Mouse (Mus musculus): Measurements from ENCODE around the gene Nprl3.

Nprl3 gene

GRCm38 (mm10) chr11:32194626-32195025 lies 72.9 kb downstream of the Nprl3 start:
- DNase-seq = no peak

GRCm38 (mm10) chr11:32194086-32194485 lies 73.4 kb downstream of the Nprl3 start:
- no peak for DNase-seq

GRCm38 (mm10) chr11:32193156-32193555 lies 74.4 kb downstream of the Nprl3 start:
- no peak for DNase-seq

- no peak for DNase-seq
Measured at GRCm38 (mm10) chr11:32190603-32191110, 76.8 kb downstream of the Nprl3 start.

- DNase-seq = no peak
Measured at GRCm38 (mm10) chr11:32190119-32190518, 77.4 kb downstream of the Nprl3 start.

GRCm38 (mm10) chr11:32189434-32189833 lies 78.1 kb downstream of the Nprl3 start:
- DNase-seq = no peak

- DNase-seq = no peak
Measured at GRCm38 (mm10) chr11:32188881-32189280, 78.6 kb downstream of the Nprl3 start.

GRCm38 (mm10) chr11:32187256-32187655 lies 80.3 kb downstream of the Nprl3 start:
- no peak for DNase-seq

GRCm38 (mm10) chr11:32186031-32186430 lies 81.5 kb downstream of the Nprl3 start:
- no peak for DNase-seq

GRCm38 (mm10) chr11:32184469-32184868 lies 83.0 kb downstream of the Nprl3 start:
- DNase-seq = no peak

GRCm38 (mm10) chr11:32181973-32182868 lies 85.3 kb downstream of the Nprl3 start:
- DNase-seq = peak; percentile 61 to 87

GRCm38 (mm10) chr11:32181246-32181645 lies 86.3 kb downstream of the Nprl3 start:
- DNase-seq = no peak

GRCm38 (mm10) chr11:32178506-32178905 lies 89.0 kb downstream of the Nprl3 start:
- no peak for DNase-seq

Data from kidney, adult 8-10 months (tissue).